Mouse (Mus musculus) right cerebral cortex, postnatal 14 days (tissue): ENCODE data around the gene Fam208a.

ENCODE experiments used
- DNase-seq: peaks from one replicate; pipeline ENCODE4 v3.0.0; 2022

The Fam208a gene

GRCm38 (mm10) chr14:27428573-27428972 lies at the start of gene Fam208a:
Gene Fam208a, plus strand, starts transcription at chr14:27428834.
- DNase-seq, result peak; percentile 94

- DNase-seq, result no peak
Measured at GRCm38 (mm10) chr14:27379404-27379803, 49.2 kb upstream of the Fam208a start.

DNA sequence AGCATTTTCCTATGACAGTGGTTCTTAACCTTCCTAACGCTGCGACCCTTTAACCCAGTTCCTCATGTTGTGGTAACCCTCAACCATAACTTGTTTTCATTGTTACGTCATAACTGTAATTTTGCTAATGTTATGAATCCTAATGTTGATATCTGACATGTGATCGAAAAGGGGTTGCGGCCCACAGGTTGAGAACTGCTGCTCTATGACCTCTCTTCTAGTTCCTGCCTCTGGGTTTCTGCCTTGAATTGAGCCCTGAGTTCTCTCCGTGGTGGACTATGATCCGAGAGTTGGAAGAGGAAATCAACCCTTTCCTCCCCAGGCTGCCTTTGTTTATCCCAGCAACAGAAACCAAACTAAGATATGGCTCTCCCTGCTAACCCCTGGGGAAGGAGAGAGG lies 47.2 kb upstream of the Fam208a start:
- DNase-seq, result no peak

DNA sequence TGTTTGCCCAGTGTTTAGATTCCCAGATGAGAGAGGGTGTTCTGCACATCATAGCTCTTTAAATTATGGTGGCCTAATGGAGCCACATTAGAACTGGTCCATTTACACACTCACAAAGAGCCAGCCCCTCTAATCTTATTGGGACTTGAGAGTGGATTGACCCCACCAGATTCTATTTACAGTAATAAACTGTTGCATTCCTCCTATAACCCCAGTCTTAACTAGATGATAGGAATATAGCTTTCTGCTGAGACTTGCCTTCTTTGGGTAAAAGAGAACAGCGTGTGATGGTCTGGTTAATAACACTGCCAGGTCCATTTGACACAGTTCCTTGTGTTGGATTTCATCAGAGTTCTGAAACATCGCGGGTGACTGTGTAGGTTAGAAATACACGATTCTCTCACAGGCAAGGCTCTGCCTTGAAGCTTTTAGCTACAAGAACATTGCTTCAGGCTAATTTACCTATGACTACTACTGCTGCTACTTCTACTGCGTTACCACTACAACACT lies 45.3 kb upstream of the Fam208a start:
- no peak for DNase-seq

GRCm38 (mm10) chr14:27384143-27384542 lies 44.5 kb upstream of the Fam208a start:
- no peak for DNase-seq

DNA sequence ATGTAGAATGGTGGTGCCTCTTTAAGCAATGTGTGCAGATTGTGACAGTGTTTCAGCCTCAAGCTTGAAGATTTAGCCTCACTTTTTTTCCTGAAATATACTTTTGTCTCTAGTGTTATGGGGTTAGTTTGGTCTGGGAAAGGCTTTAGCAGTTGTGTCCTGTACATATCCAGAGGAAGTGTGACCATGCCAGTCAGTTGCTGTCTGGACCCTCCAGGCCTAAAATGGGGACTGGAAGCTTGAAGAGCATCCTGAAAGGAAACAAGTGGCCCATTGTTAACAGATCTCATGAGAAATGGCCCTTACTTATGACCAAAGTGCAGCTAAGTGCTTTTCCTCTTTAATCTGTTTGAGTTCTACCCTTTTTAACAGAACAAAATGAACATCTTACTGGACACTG lies 40.0 kb upstream of the Fam208a start:
- no peak for DNase-seq

DNA sequence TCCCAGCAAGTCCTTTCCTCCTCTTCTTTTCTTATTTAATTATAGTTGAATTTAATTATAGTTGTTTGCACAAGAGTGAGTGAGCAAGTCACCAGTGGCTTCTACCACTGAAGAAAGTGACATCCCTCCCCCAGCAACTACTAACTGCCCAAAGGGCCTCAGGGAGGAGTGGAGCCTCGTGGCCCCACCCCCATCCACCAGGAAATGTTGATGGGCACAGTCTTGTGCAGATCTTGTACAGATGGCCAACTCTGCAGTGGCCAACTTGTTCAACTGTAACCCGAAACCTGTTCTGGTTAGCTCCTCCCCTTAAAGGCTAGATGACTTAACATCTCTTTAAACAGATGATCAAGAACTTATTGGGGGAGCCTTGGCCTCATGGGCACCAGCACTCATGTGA lies 38.9 kb upstream of the Fam208a start:
- no peak for DNase-seq

GRCm38 (mm10) chr14:27390663-27391062 lies 38.0 kb upstream of the Fam208a start:
- DNase-seq, result no peak

- no peak for DNase-seq
Measured at GRCm38 (mm10) chr14:27391776-27392308, 36.8 kb upstream of the Fam208a start.

GRCm38 (mm10) chr14:27392660-27393059 lies 36.0 kb upstream of the Fam208a start:
- DNase-seq, result no peak

DNA sequence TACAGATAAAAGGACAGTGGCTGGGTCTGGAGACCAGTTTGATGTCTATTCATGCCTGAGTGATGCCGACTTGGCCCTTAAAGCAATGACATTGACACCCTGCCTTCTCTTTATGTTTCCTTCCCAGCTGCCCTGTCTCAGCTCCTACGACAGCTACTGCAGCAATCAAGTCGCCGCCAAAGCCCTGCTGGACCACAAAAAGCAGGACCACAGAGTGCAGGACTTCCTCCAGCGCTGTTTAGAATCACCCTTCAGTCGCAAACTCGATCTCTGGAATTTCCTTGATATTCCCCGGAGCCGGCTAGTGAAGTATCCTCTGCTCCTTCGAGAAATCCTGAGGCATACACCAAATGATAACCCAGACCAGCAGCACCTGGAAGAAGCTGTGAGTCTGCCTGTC lies 34.8 kb upstream of the Fam208a start:
- DNase-seq, result no peak

DNA sequence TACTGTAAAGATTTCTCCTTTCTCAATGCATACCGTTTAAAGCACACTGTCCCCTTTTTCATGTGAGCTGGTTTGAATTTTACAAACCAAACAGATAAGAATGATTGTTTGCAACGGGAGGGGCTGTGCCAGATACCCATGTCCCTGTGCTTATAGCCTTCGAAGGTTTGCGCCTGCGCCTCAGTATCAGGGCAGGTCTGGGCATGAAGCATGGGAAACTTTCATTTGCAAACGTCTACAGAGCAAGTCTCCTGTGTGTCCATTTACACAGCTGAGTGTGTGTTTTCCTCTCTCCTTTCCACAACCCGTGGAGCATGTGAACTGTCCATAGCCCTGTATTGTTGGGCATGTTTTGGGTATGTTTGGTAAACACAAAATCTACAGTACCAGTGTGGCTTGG lies 32.2 kb upstream of the Fam208a start:
- no peak for DNase-seq

DNA sequence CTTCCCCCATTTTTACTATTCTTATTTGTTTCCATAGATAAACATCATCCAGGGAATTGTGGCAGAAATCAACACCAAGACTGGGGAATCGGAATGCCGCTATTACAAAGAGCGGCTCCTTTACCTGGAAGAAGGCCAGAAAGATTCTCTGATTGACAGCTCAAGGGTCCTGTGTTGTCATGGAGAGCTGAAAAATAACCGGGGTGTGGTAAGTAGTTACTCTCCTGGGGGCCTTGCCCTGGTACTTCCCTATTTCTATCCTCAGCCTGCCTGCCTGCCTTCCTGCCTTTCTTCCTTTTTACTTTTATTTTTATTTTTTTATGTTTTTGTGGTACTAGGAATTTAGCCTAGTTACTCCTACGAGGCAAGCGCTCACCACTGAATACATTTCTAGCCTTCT lies 31.1 kb upstream of the Fam208a start:
- DNase-seq, result no peak

- no peak for DNase-seq
Measured at GRCm38 (mm10) chr14:27400495-27400894, 28.1 kb upstream of the Fam208a start.

- no peak for DNase-seq
Measured at GRCm38 (mm10) chr14:27401717-27402278, 26.8 kb upstream of the Fam208a start.

DNA sequence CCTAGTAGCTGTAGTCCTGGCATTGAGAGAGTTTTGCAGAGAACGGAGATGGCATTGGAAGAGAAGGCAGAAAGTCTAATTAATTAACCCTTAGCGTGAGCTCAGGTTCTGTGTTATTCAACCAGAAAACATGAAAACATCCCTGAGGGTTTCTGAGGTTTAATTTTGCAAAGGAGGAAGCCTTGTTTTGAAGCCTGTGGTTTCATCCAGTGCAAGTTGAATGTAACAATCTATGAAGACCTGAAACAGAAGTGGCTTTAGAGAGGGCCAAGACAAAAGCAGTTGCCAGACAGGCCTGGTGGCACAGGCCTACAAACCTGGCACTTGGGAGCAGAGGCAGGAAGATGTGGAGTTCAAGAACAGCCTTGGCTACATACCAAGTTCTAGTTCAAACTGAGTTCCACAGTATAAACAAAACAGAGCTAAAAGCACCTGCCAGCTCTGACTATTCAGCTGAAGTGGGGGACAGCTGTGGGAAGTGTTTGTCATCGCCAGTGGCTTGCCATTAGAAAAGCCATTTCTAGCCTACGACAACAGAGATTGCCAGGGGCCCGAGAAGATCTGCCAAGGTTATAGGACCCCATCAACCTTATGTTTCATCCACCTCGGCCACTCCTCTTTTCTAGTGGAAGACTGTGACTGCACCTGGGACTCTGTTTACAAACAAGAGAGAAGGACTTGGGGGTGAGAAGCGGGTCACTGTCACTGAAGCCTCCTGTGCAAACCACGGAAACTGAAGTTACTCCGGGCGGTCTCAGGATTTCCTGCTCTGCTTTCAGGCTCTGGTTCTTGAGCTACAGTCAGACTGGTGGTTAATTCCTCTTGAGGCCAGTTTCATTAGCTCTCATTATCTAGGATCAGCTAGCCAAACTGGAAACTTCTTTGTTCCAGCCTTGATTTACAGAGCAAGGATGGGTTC lies 26.0 kb upstream of the Fam208a start:
- no peak for DNase-seq

DNA sequence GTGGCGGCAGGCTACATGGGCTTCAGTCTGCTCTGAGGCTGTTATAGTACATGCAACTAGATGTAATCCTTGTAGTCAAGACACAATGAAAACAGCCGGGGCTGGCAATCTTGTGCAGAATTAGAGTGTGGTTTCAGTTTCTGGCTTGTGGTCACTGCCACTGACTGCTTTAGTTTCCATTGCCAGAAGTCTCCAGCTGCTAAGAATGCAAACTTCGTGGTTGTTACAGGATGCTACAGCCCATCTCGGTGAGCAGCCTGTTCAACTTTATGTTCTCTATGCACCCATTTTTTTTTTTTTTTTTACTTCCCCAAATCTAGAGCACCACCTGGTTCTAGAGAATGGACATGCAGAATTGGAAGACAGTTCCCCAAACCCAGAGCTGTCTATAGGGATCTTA lies 23.2 kb upstream of the Fam208a start:
- no peak for DNase-seq

DNA sequence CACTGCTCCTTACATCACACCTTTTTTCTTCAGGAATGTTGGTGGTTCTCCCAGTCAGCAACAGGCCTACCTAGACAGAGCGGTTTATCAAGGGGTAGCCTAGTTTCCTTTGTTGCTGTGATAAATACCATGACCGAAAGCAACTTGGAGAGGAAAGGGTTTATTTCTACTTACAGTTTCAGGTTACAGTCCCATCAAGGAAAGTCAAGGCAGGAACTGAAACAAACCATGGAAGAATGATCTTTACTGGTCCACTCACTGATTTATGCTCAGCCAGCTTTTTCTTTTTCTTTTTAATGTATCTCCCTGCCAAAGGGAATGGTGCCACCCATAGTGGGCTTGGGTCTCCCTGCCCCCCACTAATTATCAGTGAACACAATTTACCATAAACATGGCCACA lies 22.7 kb upstream of the Fam208a start:
- no peak for DNase-seq

GRCm38 (mm10) chr14:27408240-27408639 lies 20.4 kb upstream of the Fam208a start:
- DNase-seq, result no peak

DNA sequence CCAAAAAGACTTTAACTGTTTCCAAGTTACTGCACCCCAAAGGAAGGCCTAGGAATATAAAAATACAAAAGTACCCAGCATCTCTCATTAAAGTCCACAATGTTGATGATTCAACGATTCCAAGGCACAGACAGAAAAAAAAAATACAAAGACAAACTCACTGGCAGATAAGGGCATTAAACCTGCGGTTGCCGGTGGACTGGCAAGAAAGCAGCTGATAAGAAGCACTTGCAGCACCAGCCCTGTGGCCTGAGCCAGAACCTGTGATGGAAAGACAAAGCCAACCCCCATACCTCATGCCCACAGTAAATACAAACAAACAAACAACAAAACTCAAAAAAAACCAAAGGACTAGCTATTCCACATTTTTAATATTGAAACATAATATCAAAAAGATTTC lies 19.0 kb upstream of the Fam208a start:
- no peak for DNase-seq

DNA sequence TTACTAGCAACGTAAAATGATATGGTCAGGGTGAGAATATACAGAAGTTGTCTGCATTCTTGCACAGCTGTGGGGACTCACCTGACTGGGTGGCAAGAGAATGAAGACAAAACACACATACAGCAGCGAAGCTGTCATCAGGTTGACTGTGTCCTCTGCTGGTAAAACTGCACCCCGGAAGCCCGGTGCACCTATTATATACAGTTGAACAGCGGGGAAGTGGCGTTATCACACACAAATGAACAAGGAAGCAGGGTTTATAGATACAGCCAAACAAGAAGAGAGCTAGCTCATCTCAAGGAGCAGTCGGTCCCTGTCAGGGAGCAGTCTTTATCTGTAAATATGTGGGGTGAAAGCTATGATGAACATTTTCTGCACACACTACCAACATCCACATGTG lies 17.1 kb upstream of the Fam208a start:
- DNase-seq, result no peak

GRCm38 (mm10) chr14:27412699-27413098 lies 15.9 kb upstream of the Fam208a start:
- DNase-seq, result no peak

GRCm38 (mm10) chr14:27413961-27414360 lies 14.7 kb upstream of the Fam208a start:
- no peak for DNase-seq

DNA sequence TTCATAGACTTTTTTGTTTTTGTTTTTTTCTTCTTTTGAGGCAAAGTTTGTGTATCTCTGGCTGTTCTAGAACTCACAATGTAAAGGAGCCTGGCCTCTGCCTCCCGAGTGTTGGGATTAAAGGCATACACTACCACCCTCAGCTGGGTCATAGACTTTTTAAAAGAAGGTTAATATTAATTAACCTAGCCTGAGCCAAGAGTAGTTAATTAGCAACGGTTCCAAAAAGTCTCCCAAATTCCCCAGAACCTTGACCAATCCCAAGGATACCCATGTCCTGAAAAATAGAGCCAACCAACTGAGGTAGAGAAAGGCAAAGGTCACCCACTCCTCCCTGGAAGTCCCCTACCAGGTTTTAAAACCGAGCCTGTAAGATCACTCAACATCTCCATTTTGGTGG lies 7.8 kb upstream of the Fam208a start:
- no peak for DNase-seq
